Mouse (Mus musculus) adrenal gland, postnatal 36 days (tissue): ENCODE results near the gene Agpat3. TPM values are rescaled to one million over a fixed set of nuclear protein-coding genes. Genes with fewer than 3 reads are reported as not detected.
"Not testable (repeated sequence)": the region's sequence is repeated elsewhere in the genome, so short reads cannot be mapped to it uniquely, and the experiment has no call there.

Experiments used
- DNase-seq, 2 experiments: peaks; one replicate each; pipeline ENCODE4 v3.0.0; 2021; ENCODE audit warnings: mixed read lengths in 1 of 2
- total RNA-seq, 2 experiments: library from RNA; stranded (reverse); gene quantifications; 2 replicates each; pipeline ENCODE4 v1.2.3; 2021

Gene Agpat3
- total RNA-seq, 2 experiments from 2014 or later: 293 to 406 TPM

GRCm38 (mm10) chr10:78361951-78362350, 9.7 kb upstream of the Agpat3 start:
- peak; percentile 32 to 56 for DNase-seq

- peak; percentile 59 to 62 for DNase-seq
Observed at GRCm38 (mm10) chr10:78360290-78360711, 8.0 kb upstream of the Agpat3 start.

- not testable (repeated sequence) for DNase-seq
Observed at GRCm38 (mm10) chr10:78358999-78359398, 6.7 kb upstream of the Agpat3 start.

DNA sequence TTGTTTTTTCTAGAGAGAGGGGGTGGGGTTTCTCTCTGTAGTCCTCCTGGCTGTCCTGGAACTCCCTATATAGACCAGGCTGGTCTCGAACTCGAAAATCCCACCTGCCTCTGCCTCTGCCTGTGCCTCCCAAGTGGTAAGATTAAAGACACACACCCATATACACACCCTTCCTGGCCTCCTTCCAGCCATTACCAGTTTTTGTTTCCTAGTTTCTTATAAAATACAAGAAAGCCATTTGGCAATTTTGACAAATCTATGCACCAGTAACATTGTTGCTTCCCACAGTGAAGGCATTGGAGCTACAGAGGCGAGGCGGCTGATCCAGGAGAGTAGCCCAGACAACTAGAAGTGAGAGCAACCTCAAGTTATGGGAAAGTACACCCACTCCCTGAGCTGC, 6.0 kb upstream of the Agpat3 start:
- DNase-seq: no peak

- DNase-seq: no peak
Observed at GRCm38 (mm10) chr10:78357742-78358141, 5.5 kb upstream of the Agpat3 start.

DNA sequence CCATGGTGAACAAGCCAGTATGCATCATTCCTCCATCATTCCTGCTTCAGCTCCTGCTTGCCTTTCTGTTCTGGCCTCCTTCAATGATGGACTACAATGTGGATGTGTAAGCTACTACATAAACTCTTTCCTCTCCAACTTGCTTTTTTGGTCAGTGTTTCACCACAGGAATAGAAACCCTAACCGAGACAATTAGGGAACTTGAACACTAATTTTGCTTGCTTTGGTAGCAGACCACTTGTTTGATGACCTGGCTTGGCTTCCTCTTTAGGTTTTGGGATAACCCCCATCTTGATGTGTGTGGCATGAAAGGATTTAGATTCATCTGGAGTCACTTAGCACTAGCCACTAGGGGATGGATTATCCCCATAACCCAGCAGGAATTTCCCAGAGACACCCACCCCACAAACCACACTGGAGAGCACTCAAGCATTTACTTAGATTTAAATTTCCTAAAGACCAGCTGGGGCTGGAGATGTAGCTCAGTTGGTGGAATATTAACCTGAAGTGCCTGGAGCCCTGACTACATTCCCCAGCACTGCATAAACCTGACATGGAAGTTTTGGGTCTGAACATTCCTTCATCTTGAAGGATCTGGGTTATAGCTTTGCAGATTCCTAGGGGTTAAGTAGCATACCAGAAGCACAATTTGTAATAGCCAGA, 3.8 kb upstream of the Agpat3 start:
- DNase-seq: no peak

- DNase-seq: no peak
Observed at GRCm38 (mm10) chr10:78353196-78353595, 907 bp upstream of the Agpat3 start.

DNA sequence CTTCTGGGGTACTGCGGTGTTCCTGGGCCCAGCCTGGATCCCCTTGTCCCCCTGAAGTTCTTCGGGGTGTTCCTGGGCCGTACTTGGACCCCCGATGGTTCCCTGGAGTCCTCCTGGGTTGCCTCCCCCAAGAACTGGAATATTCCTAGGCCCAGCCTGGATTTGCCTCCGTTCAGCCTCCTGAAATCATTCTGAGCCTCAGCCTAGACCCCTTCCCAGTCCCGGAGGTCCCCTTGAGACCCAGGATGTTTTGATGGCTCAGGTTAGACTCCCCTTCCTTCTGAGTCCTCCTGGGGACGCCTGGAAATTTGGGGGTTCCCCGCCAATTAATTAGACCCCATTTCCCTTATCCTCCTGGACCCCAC, 359 bp upstream of the Agpat3 start:
- no peak for DNase-seq

DNA sequence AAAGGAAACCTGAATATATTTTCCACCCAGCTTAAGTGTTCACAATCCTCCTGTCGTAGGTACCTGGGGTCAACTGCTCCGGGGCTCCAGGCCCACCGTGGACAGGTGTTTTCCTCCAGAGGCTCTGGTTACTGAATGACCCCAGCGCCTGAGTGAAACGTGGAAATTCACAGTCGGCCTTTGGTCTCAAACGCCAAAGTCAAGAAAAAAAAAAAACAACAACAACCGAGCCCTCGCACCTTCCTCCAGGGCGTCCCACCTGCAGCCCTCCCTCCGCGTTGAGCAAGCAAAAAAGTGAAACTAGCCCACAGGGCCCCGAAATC, 764 bp downstream of the Agpat3 start:
- DNase-seq: no peak

DNA sequence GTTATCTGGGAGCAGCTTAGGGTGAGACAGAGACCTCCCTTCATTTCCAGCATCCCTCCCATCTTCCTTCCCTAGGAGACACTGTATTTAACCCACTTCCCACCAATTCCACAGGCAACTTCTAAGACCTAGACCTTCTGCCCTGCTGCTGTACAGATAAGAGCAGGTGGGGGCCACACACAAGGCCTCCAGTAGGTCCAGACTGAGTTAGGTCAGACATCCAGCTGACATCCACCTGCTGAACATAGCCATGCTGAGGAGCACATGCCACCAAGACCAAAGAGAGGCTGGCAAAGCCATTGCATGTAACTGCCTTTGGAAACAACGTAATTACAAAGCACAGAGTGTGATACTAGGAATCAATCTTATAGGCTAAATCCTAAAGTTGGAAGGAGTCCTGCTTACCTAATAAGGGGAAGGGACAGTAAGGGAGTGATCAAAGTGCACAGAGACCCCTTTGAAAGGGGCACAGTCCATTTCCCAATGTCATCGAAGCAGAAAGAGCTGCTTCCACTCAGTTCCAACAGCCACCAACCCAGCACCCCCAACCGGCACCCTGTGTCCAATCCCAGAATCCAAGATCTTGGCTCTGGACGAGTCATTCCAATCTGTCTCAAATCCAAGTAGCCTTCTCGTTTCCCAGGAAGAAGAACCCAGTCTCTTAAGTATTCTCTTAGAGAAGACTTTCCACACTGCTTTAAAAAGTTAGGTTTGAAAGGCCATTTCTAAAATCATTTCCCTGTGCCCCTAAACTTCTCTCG, 1.3 kb downstream of the Agpat3 start:
- DNase-seq: peak in 1 of 2 experiments; percentile 35

DNA sequence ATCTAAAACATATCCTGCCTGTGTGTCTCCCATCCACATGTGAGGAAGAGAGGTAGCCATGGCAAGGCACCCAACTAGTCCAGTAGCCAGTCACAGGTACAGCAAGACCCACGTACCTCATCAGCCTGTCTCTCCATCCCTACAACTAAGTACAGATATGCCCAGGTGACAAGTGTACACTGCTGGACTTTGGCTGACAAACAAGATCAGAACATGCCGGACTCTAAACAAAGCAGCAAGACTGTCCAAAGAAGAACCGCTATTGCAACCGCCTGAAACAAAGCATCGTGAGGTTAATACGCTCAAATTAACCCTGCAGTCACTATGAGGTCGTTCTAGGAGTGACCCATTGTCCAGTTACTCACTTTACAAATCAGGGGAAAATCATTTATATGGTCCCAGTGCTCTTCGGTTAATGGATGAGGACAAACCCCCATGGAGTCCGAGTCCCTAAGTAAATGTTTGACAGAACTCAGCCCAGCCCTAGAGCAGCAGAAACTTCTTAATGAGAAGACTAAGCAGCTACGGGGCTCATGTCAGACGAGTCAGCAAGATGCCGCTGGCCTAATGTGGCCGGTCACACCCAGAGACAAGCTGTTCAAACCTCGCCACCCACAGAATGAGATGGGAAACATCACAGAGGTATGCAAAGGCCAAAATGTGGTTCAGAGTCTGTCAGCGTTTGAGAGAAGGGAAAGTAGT, 2.7 kb downstream of the Agpat3 start:
- no peak for DNase-seq

GRCm38 (mm10) chr10:78348211-78348610, 4.1 kb downstream of the Agpat3 start:
- DNase-seq: no peak

GRCm38 (mm10) chr10:78347486-78347885, 4.8 kb downstream of the Agpat3 start:
- no peak for DNase-seq

DNA sequence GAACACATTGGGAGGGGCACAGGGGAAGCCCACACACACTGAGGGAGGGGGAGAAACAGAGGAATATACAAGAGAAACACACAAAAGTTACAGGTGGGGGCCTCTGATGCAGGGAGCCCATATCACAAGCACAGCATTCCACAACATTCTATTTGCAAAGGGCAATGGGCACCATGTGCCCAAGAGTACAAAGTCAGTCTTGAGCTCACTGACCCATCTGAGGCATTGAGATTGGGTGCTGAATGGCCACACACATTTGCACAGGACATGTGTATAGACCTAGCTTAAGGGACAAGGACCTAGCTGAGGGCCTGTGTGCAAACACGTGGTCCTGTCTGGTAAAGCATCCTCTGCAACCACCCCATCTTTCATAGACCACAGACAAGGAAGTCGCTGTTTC, 6.8 kb downstream of the Agpat3 start:
- DNase-seq: no peak

GRCm38 (mm10) chr10:78342091-78342490, 10.2 kb downstream of the Agpat3 start:
- no peak for DNase-seq

- DNase-seq: peak; percentile 64 to 70
Observed at GRCm38 (mm10) chr10:78338180-78338579, 14.1 kb downstream of the Agpat3 start.

DNA sequence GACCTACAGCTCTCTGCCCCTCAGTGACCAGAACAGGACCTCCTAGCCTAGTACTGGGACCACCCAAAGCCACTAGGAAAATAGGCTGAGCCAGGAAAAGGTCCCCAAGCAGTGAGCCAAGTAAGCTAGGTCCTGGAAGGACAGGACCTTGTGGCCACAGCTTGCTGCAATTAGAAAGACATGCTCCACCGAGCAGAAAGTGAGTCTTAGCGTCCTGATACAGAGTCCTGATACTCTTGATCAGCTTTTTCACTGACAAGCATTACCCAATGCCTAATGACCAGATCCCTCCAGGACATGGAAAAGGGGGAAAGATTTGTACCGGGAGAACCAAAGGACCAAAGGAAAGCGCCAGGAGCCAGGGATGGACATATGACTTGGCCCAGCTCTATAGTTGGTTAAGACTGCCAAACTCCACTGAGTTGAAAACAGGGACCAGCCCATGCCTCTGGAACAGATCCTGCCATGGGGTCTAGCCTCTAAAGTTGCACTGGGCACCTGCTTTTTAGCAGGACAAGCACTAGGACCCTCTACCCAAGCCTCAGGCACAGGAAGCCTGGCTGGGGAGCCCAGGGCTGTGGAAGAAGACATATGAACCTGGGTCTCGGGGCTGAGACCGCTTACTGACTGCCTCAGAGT, 17.2 kb downstream of the Agpat3 start:
- no peak for DNase-seq

GRCm38 (mm10) chr10:78331577-78331976, 20.7 kb downstream of the Agpat3 start:
- no peak for DNase-seq

- peak in 1 of 2 experiments; percentile 34 for DNase-seq
Observed at GRCm38 (mm10) chr10:78329305-78329704, 23.0 kb downstream of the Agpat3 start.

GRCm38 (mm10) chr10:78328011-78328575, 24.2 kb downstream of the Agpat3 start:
- no peak for DNase-seq

DNA sequence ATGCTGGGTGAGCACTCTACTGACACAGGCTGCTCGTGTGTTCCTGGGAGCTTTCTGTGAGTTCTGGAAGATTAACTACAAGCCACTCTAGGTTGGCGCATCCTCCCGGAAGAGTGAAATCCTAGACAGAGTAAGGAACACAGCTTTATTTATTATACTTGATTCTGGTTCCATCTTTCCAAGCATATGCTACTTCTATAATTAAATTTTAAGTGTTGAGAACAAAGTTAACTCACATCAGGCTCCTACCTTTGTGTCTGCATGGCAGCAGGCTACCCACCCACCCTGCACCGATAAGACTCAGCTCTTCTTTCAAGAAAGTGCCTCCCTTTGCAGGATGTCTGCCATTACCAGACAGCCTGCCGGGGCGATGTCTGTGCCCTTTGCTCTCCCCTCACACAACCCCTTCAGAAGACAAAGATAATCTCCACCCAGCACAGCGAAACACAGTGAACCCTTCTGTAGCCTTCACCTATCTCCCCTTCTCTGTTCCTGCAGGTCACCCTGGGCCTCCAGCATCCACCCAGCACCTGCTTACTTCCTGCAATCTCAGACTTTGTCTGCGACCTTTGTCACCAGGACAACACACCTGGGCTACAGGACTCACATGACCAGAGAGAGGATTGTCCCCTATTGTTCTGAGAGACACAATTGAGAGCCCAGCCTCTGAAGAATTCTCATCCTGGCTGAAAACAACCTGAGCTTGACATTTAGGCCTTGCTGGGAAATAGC, 26.2 kb downstream of the Agpat3 start:
- no peak for DNase-seq
